Mouse (Mus musculus) small intestine, adult 2 months (tissue): ENCODE data around the gene Zswim8.

Experiments used
- CTCF ChIP-seq: fragments of 200-500 bp; IDR thresholded peaks from 2 replicates; pipeline ENCODE4 v1.5.1; 2012; ENCODE audit warnings: low read depth, mild to moderate bottlenecking, control low read depth, inconsistent platforms, low read length, moderate library complexity, mixed read lengths; ENCODE audit not compliant: insufficient replicate concordance, insufficient read length; ENCODE audit errors: extremely low read depth
- POLR2A ChIP-seq: fragments of 200-500 bp; IDR thresholded peaks from 2 replicates; pipeline ENCODE4 v1.6.1; 2012; ENCODE audit warnings: low read depth, mild to moderate bottlenecking, control low read depth, inconsistent platforms, low read length, moderate library complexity

- no peak for TF ChIP-seq POLR2A
- TF ChIP-seq CTCF: no peak
These were observed 22.5 kb downstream of the Zswim8 start for GRCm38 (mm10) chr14:20729871-20730270.
